Mouse (Mus musculus) lung, adult 2 months (tissue): Measurements from ENCODE around the gene Trnt1.

Experiments
- CTCF ChIP-seq: fragments of 200-500 bp; IDR thresholded peaks from 2 replicates; pipeline ENCODE4 v1.5.1; 2011; ENCODE audit warnings: mild to moderate bottlenecking, low read length, control low read depth; ENCODE audit not compliant: insufficient read depth
- POLR2A ChIP-seq: fragments of 200-500 bp; IDR thresholded peaks from 2 replicates; pipeline ENCODE4 v1.6.1; 2011; ENCODE audit warnings: low read depth, mild to moderate bottlenecking, control low read depth, low read length, borderline replicate concordance; ENCODE audit errors: extremely low read depth

DNA sequence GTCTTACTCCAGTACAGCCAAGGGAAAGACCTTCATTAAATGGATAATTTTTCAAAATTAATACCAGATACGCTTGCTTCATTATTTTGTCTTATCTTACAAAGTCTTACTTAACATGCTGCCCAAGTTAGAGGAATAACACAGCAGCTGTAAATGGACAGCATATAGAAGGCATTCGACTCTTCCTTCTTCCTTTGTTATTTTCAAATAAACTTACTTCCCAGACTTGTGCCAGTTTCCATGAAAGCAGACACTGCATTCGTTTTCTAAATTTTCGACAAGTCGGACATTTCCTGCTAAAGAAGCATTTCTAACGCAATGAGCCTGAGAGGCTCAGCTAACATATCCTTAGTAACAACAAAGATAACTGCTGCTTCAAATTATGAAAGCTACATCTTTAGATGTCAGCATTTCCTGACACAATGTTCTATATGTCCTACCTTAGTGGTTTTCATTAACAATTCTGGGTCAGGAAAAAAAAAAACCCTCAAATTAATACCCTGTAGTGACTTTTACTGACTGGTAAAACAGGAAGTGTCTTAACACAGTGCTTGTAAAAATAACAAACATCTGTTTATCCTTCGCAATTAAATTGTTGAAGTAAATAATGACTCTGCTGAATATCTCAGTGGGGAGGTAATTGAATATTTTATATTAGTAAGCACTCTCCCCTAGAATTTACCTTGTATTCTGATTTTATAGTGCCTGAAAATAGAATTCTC is 23.1 kb upstream of the Trnt1 start:
- no peak for TF ChIP-seq CTCF
- TF ChIP-seq POLR2A: no peak
